Mouse (Mus musculus): ENCODE measurements around the gene Proser2.
A peak's percentile ranks its signal among the peaks of the same experiment; 100 is the strongest.
"Not testable (repeated sequence)": the region's sequence is repeated elsewhere in the genome, so short reads cannot be mapped to it uniquely, and the experiment has no call there.

The Proser2 gene

DNA sequence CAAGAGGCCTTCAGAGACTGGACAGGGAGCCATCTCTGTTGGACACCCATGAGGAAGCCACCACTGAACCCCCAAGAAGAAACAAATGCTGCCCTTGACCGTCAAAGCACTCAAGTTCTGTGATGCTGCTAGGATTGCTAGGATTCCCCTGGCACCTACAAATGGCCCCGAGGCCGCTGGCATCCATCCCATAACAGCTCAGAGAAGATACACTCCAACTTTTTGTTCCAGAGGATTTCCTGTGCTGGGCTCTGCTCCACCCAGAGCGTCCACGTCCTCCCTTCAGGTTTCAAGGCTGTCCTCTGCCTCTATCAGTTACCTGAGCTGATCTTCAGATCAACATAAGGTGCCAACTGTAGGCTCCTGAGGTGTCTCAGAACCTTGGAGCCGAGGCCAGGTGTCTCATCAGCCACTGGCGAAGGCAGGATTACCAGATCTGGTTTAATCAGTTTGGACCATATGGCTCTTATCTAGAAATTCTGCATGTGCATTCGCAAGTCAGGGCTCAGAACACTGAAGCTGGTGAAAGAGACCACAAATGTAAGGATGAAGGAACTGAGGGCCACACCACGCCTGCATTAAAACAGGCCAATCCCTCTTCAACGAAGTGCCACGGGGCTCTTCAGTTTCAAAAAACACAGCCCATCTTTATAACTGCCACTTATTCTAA lies 1.7 kb downstream of the Proser2 start:
- no peak for DNase-seq

DNA sequence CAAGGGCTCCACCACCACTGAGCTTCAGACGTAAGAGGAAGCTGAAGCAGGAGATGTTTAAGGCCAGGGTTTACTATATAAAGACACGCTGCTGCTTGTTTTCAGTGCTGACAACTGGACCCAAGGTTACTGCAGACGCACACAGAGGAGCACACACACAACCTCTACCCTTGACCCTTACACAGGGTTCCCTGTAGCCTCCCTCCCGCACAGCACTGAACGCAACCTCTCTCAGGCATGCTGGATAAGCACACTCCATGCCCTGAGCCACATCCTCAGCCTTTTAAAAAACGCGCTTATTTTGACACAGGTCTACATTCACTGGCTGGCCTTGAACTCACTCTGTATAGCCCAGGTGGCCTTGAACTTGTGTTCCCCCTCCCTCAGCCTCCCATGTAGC lies 7.0 kb downstream of the Proser2 start:
- DNase-seq = no peak

DNA sequence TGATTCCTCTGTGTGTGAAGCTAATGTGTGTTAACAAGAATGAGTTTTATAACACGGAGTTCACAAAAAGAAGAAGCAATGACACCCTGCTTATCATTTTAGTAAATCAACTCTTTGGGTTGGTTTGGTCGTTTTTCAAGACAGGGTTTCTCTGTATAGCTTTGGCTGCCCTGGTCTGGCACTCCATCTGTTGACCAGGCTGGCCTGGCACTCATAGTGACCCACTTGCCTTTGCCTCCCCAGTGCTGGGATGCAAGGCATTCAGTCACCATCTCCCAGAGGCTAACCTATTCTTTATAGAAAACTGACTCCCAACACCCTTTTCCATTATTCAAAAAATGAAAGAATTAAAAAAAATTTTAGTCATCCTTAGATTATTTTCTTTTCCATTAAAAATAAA lies 8.9 kb downstream of the Proser2 start:
- no peak for DNase-seq

DNA sequence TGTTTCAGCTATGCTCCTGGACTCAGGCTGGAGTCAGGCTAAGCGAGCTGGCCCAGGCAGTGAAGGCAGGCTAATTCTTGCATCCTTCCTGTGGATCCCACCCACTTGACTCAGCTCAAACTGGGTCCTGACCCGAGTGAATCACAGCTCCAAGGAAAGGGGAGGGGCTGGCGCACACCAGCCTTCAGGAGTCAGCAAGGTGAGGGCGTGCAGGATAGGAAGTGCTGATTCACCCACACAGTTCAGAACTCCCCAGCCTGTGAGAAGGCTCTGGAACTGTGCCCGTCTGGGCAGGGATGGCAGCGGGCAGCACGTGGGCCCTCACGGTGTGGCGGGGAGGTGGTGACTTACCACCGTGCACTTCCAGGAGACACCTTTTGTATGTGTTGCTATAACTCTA lies 11.8 kb downstream of the Proser2 start:
- no peak for DNase-seq

DNA sequence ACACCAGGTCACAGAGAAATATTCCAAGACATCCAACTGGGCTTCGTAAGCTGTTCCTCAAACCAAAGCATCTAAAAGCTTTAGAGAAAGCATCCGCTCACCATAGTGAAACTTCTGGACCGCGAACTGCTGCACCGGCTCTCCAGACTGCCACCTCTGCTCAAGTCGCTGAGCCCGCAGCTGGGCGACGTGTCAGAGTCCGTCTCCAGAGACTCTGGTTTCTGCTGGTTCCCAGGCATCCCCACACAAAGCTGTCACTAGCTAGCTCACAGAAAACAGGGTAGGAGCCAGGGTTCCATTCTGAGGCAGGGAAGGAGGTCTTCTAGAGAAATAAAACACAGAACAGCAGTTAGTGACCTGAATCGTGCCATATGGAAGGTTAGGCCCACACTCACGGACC lies 16.2 kb downstream of the Proser2 start:
- DNase-seq = no peak

DNA sequence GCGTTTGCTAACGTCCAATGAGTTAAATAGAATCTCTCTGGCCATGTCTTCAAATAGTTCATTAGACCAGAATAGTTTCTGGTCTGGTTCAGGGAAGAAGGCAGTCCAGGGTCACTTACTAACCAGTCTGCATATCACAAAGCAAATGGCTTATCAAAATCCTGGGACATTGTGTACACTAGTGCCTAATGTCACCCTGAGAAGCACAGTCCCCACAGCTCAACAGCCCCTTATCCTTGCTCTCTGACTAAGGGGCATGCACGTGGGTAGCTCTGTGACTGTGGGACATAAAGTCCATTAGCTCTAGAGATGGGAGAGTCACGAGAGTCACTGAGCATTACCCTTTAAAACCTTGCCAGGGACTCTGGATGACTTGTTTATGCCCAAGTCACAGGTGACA lies 17.4 kb downstream of the Proser2 start:
- no peak for DNase-seq

DNA sequence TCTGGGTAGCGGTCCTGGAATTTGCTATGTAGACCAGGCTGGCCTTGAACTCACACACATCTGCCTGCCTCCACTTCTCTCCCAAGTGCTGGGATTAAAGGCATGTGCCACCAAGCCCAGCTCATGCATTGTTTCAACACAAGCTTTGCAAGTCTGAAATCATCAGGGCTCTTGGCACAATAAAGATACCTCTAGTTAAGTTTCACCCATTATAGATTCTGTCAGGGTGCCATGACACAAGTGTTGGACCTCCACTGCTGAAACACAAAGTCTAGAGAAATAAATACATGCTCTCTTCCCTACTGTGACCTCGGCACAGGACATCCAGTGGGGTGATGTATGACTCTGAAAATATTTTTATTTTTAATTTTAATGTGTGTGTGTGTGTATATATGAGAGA lies 24.6 kb downstream of the Proser2 start:
- DNase-seq = no peak

DNA sequence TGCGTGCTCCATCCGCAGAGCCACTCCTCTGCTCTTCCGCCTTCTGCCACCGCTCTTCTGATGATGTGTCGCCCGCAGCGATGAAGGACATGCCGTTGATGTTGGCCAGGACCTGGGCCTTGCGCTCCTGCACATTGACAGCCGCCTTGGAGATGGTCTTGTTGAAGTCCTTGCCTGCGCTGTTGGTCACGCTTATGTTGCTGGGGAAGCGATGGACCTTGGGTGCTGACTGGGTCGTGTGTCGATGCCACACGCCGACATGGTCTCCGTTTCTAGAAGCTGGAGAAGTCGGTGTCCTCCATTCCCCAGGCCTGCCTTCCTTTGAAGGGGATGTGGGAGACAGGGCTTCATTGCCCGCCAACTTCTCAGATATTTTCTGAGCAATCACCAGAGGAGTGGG lies 29.3 kb downstream of the Proser2 start:
- no peak for DNase-seq

DNA sequence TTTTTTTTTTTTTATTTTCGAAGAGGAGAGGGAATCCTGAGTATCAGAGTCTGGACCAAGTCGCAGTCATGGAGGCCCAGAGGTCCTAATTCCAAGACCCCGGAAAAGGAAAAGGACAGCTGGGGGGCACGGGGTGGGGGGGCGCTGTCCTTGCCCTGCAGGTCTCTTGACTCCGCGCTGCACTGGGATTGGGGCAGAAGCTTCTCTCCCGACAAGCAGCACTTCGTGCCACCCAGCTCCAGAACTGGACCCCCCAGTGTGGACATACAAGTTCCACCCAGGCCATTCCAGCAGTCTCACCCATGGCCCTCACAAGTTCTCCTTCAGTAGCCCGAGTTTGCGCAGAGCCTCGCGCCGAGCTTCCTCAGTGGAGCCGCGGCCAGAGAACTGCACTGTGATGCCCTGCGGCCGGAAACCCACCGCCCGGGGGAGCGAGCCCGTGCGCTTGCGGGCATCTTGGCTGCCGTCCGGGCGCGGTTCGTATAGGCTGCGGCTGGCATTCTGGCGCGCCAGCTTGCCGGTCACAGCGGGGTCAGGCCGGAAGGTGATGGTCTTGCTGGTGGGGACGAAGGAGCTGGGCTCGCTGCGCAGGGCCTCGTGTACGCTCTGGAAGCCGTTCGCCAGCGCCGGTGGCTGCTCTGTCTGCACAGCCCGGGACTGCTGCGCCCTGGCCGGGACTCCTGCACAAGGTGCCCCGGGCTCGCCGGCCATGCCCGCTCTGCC lies 29.8 kb downstream of the Proser2 start:
- peak; percentile 12 for DNase-seq

DNA sequence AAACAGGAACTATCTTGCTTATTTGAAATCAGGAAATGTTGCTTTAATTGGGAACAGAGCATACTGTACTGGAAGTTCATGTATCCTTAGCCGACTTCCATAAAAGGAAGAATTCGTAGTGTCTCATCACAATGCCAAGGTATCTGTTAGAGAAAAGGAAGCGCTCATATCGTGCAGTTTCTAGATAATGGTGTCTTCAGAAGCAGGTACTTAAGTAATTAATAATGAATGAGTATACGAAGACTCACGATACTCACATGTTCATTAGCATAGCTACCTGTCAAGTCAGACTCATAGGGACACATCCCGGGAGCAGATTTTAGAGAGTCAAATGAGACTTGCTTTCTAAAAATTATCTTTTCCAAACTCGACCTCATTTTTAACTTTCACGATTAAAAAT lies 30.6 kb downstream of the Proser2 start:
- DNase-seq = no peak

DNA sequence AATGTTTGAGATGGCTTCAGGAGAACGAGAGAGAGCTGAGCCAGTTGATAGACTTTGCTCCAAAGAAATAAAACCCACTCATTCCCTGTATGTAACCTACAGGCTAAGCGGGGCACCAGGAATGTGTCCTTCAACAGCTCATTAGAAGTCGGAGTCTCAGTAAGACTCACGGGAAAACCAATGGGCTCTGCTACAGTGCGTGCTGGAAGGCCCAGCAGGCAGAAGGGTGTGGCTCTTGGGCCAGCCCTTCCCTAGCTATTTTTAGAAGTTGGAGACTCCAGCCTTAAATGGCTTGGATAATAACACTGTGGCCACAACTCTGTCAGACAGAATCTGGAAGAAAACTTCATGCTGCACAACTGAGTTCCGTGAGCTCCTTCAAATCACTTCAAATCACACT lies 31.1 kb downstream of the Proser2 start:
- no peak for DNase-seq

DNA sequence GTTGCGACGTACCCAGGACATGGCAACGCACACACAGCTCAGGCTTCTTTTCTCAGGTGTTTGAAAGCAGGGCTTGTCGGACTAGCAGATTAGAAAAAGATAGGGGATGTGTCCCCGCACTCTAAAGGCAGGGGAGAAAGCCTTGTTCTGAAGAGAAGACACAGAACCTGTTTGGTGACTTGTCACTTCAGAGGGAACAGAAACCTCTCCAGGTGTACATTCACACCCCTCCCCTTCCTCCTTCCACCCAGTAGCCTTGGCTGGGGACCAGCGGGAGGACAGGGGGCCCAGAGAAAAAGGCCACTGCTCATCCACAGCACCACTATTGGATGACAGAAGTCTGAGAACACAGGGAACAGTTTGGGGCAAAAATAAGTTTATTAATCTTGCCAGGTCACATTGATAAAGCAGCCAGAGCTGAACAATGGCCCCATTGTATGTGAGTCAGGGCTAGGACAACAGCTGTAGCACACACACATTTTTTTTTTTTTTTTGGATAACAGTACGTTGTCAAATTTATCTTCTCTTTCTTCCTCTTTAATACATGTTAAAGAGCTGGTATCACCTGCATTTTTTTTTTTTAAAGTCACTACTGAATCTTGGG lies 32.8 kb downstream of the Proser2 start:
- DNase-seq = no peak

DNA sequence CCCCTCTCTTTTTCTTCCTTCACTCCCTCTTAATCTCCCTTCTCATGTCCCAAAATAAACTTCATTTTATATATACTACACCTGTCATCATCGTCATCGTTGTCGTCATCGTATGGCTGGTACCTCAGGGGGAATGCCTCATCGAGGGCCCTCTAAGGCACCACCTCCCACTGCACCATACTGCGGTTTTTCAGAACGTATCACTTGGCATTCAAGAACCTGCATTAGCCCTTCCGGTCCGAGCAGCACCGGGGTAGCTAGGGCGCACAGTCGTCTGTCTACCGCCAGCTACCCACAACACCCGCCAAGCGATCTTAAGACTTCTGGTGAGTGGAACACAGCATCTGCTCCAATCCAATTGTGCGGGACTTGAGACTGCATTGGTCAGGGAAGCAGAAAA lies 40.1 kb downstream of the Proser2 start:
- not testable (repeated sequence) for DNase-seq

DNA sequence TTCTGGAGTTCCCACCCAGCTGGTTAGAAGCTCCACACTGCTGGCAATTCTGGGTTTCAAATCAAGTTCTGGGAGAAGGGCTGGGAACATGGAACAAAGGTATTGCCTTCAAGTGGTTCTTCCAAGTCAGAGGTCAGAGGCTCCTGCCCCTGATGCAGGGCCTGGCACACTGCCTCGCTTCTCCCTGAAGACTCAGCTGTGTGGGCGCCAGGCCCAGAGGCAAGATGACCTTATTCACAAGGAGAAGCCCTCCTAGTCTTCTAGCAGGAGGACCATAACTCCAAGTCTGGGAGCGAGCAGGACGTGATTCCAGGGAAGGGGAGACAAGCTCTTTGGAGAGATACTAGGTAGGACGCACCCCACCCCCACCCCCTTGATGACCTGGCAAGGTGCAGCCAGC lies 42.9 kb downstream of the Proser2 start:
- DNase-seq = no peak

DNA sequence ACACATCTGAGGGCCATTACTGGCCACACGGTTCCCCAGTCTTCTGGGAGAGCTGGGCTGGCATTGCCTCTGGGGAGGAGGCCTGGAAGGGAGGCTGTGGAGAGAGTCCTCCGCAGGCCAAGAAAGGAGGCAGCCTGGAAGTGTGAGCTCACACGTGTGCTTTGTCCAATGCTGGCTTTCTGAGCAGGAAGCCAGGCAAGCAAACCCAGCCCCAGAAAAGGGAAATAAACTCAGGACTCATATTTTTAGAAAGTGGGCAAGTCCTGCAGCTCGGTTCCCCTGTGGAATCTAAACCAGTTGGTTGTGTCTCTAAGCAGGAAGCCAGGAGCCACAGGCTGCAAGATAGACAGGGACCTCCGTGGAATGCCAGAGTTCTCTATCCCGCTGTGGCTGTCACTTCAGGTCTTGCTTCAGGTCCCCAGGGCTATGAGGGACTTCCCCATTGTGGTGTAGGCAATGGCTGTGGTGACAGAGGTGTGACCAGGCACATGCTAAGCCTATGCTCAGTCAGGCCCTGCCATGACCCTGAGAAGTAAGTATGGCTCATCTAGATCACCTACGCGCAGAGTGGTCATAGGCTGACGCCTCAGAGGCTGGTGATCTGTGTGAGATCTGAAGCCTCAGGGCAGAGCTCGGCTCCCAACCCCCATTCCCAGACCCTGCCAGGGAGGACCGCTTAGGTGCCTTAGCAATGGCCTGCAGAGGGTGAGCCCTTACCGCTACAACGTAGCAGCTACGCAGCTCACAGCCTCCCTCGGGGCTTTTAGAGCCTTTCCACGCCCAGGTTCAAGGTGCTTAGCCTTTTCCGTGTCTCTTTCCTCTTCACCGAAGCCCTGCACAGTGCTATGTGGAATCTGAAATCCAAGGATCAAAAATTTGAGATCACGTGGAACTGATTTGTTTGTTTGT lies 44.1 kb downstream of the Proser2 start:
- no peak for DNase-seq

DNA sequence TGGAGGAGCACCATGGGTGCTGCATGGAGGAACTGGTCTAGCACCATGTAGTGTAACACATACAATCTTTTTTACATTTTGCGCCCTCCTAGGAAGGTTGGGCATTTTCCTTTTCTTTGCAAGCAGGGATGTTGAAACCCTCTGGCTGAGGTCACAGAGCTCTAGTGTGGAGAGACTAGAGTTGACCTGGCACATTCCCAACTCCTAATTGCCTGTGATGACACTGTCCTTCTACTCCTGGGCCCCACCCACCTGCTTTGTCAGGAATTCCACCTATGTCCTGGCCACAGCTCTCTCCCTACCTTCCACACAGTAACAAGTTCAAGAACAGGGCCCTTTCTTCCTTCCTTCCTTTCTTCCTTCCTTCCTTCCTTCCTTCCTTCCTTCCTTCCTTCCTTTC lies 46.3 kb downstream of the Proser2 start:
- DNase-seq = no peak

DNA sequence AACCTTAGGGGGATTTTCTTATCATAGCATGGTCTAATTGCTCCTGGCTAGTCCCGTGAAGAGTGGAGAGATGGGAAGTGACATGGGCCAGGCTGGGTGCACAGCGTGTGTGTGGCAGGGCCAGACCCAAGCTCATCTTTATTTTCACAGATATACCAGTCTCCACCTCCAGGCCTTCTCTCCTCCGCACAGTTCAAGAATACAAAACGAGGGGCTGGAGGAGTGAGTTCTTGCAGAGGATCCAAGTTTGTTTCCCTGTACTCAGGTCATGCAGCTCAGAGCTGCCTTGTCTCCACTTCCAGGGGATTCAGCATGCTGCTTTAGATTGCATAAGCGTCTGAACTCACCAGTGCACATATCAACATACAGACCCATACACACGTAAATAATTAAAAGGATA lies 47.4 kb downstream of the Proser2 start:
- DNase-seq = no peak

DNA sequence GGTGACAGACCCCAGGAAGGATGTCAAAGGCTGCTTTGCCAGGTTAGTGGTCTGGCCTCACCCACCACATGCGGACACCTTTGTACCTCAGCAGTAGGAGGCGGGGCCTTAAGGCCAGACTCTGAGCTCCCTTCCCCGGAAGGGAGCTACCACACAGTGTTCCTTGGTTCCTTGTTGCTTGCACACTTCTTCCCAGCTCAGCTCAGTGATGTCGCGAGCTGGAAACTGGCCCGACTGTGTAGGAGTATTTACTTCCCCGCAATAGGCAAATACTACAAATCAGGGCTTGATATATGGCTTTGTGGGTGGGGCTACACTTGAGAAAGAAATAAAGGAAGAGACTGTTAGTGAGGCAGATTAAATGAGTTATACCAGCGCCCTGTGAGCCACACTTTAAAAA lies 48.9 kb downstream of the Proser2 start:
- no peak for DNase-seq

DNA sequence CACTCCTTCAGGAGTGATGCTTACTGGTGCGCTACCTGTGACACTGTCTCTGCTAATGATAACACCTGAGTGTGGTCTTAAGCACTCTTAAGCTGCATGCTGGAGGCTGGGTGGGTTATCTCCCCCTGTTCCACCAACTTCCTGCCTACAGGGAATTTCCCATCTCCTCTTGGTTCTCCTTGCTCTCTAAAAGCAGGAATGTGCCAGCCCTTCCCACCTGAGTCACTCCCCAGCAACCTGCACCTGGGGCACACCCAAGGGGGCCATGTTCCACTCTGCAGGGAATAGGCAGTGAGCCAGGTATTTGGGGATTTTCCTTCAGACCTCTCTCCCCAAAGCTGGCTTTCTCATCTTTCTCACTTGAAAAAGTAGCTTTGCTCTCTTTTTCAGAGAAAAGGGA lies 50.0 kb downstream of the Proser2 start:
- no peak for DNase-seq

DNA sequence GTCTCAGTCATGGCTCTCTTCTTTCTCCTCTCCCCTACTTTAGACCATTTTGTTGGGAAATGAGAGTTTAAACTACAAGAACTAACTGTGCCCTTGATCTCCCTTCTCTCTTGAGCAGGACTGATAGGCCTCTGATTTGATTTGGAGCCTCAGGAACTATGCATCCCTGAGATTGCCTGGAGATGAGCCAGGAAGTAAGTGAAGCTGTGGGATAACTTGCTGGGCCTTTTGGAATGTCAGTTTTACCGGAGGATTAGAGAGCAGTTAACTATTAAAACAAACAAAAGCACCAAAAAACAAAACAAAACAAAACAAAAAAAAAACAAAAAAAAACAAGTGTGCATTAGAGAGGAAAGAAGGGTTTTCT lies 54.5 kb downstream of the Proser2 start:
- DNase-seq = no peak

DNA sequence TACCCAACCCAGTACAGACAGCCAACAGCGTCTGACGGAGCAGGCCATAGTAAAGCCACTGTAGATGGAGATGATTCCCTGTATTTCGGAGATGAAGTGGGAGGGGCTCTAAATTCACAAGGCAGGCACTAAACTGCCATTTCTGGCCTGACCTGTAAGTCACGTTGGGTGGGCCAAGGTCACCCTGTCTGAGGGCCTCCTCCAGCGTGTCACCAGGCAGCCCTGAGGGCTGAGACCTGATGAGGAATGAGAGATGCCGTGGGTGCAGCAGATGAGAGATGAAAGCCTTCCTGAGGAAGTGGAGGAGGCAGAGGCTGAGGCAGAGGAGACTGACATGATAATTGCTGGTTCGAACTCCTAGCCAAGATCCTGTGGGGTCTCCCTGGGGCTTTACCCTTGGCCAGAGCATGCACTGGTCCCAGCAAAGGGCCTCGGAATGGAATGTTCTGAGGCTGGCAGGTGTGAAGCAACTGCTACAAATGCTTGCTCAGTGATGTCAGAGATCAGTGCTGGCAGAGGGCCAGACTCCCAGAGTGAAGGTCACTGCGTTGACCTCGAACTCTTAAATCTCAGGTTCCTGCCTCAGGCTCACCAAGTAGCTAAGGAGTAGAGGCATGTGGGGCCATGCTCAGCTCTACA lies 55.0 kb downstream of the Proser2 start:
- DNase-seq = no peak

DNA sequence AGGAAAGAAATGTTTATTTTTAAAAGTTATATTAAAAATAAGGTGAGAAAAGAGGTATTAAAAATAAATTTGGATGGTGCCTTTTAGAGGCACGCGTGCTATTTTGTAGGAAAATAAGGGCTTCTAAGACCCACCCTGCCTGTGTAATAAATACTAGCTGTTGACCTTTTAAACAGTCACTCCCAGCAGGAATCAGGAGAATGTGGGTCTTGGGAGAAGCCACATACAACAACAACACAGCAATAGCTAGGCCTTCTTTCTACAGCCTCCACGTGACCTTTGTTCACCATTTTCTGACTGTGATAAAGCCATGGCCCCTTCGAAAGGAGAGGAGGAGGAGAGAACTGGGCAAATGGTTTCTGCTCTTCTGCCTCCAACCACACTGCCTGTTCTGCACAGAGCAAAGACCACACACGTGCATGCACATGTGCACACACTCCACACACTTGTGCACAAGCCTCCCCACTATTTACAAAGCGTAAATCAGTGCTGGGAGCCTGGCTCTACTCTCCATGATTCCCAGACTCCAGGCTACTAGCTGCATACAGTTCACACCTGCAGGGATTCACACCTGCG lies 57.2 kb downstream of the Proser2 start:
- no peak for DNase-seq

Data from thymus, postnatal 14 days (tissue).